Mouse (Mus musculus) bone marrow macrophage, adult 2 months (primary cell): Measurements from ENCODE around the gene Raph1. TPM values are rescaled to one million over a fixed set of nuclear protein-coding genes. Genes with fewer than 3 reads are reported as not detected.

Experiments used
- H3K27ac ChIP-seq: 2 replicates; pipeline ENCODE4 v1.5.1; 2012; ENCODE audit warnings: low read depth, low read length; ENCODE audit not compliant: insufficient read depth
- H3K4me1 ChIP-seq: 2 replicates; pipeline ENCODE4 v1.6.1; 2012; ENCODE audit warnings: low read length; ENCODE audit not compliant: control insufficient read depth, insufficient read depth
- H3K4me3 ChIP-seq: 2 replicates; pipeline ENCODE4 v1.5.1; 2012; ENCODE audit warnings: mild to moderate bottlenecking, low read length, moderate library complexity; ENCODE audit not compliant: insufficient read depth
- CTCF ChIP-seq: IDR thresholded peaks from 2 replicates; pipeline ENCODE4 v1.5.1; 2012; ENCODE audit warnings: low read depth, mild to moderate bottlenecking, low read length, moderate library complexity
- POLR2A ChIP-seq: IDR thresholded peaks from 2 replicates; pipeline ENCODE4 v1.6.1; 2012; ENCODE audit warnings: mild to moderate bottlenecking, low read depth, low read length, borderline replicate concordance
- polyA plus RNA-seq: library from polyadenylated mRNA; stranded (reverse); fragments of >200 nt; gene quantifications from 2 replicates; pipeline ENCODE4 v1.2.4, GENCODE M21; 2012; ENCODE audit not compliant: missing spikeins, insufficient read depth, insufficient read length

The Raph1 gene
- polyA plus RNA-seq, 1 experiment: 67.6 TPM

GRCm38 (mm10) chr1:60493421-60493820 lies 73.5 kb downstream of the Raph1 start:
- Histone ChIP-seq H3K4me3 (no peak overlapping the region), H3K27ac (no peak overlapping the region), H3K4me1 (no peaks in the 10 kb centered on the region)
- TF ChIP-seq POLR2A (no peak), CTCF (no peak)

GRCm38 (mm10) chr1:60492404-60492803 lies 74.5 kb downstream of the Raph1 start:
- no peaks in the 10 kb centered on the region for H3K4me1 ChIP-seq
- H3K4me3 ChIP-seq: no peak overlapping the region
- no peak for TF ChIP-seq CTCF
- no peak for TF ChIP-seq POLR2A
- H3K27ac ChIP-seq: no peak overlapping the region

DNA sequence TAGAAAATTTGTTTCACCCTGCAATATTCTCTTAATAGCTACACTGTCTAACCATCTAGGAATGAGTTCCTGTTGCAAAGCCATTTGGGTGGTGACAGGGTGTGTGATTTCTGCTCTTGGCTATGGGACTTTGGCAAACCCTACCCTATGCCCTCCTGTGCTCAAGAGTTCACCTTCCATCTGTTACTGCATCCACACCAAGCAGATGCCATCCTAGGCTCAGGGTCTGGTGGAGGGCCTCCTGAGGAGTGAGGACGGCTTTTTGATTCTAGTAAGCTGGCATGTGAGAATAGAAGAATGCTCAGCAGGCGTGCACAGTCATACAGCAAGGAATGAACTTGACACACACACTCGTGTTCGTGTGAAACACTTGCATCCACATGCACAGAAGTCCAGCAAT lies 76.4 kb downstream of the Raph1 start:
- TF ChIP-seq POLR2A: no peak

GRCm38 (mm10) chr1:60489660-60490059 lies 77.2 kb downstream of the Raph1 start:
- no peak overlapping the region for H3K27ac ChIP-seq
- no peak overlapping the region for H3K4me3 ChIP-seq
- TF ChIP-seq POLR2A: no peak
- no peaks in the 10 kb centered on the region for H3K4me1 ChIP-seq

More for the DNA sequence above, 76.4 kb downstream of the Raph1 start:
- Histone ChIP-seq H3K4me3 (no peak overlapping the region), H3K4me1 (no peaks in the 10 kb centered on the region), H3K27ac (no peak overlapping the region)

DNA sequence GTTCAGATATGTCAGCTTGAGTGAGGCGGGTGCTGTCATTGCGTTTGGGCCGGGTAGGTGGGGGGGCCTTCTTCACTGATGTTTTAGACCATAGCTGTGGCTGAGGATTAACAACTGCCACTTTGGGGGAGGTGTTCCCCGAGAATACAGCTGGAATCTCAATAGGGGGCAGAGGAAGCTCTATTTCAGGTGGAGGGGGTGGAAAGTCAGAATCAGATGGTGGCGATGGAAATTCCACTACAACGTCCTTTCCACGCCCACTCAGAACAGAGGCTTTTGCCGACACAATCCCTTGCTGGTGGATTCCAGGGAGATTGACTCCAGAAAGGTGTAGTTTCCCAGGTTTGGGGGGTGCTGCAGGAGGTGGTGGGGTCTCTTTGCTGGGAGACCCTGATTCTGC lies 78.3 kb downstream of the Raph1 start:
- Histone ChIP-seq H3K27ac (no peak overlapping the region), H3K4me3 (no peak overlapping the region), H3K4me1 (no peaks in the 10 kb centered on the region)
- TF ChIP-seq CTCF (no peak), POLR2A (no peak)

DNA sequence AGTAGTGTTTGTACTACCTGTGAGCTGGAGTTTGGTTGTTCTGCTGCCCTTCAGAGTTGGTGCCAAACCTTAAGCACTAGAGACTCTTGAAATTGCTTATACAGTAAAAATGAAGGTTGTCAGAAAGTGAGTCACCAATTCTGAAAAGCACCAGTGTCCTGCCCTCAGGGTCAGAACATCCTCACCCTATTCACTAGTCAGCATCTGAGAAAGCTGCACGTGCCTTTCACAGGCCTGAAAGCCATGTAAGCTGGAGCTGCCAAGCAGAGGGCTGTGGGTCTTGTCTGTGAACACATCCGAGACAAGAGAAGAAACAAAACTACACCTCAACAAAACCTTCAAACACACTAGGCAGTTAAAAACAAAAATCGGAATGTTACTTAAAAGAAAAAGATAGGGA lies 81.3 kb downstream of the Raph1 start:
- H3K4me3 ChIP-seq: no peak overlapping the region
- H3K27ac ChIP-seq: no peak overlapping the region
- TF ChIP-seq CTCF (no peak), POLR2A (no peak)
- no peaks in the 10 kb centered on the region for H3K4me1 ChIP-seq

- Histone ChIP-seq H3K4me3 (no peak overlapping the region), H3K4me1 (no peaks in the 10 kb centered on the region), H3K27ac (no peak overlapping the region)
- TF ChIP-seq CTCF: no peak
- no peak for TF ChIP-seq POLR2A
Measured at GRCm38 (mm10) chr1:60482881-60483280, 84.0 kb downstream of the Raph1 start.

GRCm38 (mm10) chr1:60481561-60481960 lies 85.3 kb downstream of the Raph1 start:
- no peak overlapping the region for H3K27ac ChIP-seq
- TF ChIP-seq POLR2A (no peak), CTCF (no peak)
- H3K4me3 ChIP-seq: no peak overlapping the region
- no peaks in the 10 kb centered on the region for H3K4me1 ChIP-seq

DNA sequence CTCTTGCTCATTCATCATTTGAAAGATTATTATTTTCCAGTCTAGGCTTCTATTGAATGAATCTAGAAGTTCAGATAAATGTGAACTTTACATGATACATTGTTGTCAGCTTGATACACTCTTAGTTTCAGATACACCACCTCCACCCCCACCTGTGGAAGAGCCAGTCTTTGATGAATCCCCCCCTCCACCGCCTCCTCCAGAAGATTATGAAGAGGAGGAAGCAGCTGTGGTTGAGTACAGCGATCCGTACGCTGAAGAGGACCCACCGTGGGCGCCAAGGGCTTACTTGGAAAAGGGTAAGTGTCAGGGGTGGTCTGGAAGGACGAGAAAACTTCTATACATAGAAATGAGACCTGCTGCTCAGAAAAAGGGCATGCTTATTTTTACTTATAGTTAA lies 96.4 kb downstream of the Raph1 start:
- no peak for TF ChIP-seq POLR2A
- no peak for TF ChIP-seq CTCF
- H3K4me3 ChIP-seq: no peak overlapping the region
- no peak overlapping the region for H3K27ac ChIP-seq
- no peaks in the 10 kb centered on the region for H3K4me1 ChIP-seq

DNA sequence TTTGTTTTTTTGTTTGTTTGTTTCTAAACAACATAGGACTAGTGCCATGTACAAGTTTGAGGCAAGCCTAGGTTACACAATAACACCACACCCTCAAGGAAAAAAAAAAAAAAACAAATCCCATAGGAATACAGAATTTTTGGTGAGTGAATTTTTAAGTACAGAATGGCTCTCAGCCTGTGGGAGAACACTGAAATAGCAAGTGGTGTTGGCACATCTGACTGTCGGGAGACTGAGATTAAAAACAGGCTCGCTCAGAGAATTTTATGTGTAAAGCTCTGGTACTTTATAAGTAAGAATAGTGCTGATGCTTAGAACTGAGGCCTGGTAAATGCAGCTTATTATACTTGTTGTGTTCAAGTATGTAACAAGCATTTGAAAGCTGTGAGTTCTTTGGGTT lies 97.4 kb downstream of the Raph1 start:
- TF ChIP-seq POLR2A (no peak), CTCF (no peak)
- Histone ChIP-seq H3K4me1 (no peaks in the 10 kb centered on the region), H3K4me3 (no peak overlapping the region), H3K27ac (no peak overlapping the region)

GRCm38 (mm10) chr1:60460623-60461022 lies 106.3 kb downstream of the Raph1 start:
- H3K4me1 ChIP-seq: peaks cover 6% of the 10 kb centered on the region
- no peak overlapping the region for H3K27ac ChIP-seq
- H3K4me3 ChIP-seq: no peak overlapping the region
- TF ChIP-seq CTCF (no peak), POLR2A (no peak)
